ENCODE assay signal across 8 mouse cellular contexts in the genomic region with DNA sequence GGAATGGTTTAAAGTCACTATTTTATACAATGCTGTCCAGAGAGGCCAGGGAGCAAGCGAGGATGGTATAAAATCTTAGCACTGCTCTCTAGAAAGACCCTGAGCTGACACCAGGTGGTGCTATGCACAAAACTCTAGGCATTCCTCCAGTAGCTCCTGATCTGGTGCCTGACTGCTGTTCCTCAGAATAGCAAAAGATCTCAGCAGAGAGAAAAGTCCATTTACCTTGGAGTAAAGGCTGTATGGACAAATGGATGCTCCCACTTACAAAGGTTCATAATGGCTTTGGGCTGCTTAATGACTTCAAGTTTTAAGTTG.
DNase-seq lines count a peak whose midpoint lies in the region; ATAC-seq and TF ChIP-seq lines count a peak whose summit lies in the region.

No protein-coding gene starts in this region.

- no peaks in the 10 kb centered on the region for H3K36me3 ChIP-seq in forebrain, embryonic 13.5 days (ENCODE audit: poor library complexity, severe bottlenecking)
- no peaks in the 10 kb centered on the region for H3K36me3 ChIP-seq in intestine, embryonic 16.5 days (ENCODE audit: control insufficient read depth, insufficient read depth, low read length)
- H3K36me3 ChIP-seq in midbrain, embryonic 11.5 days (ENCODE audit: control insufficient read depth, insufficient read depth, low read length): no peaks in the 10 kb centered on the region
- no peaks in the 10 kb centered on the region for H3K36me3 ChIP-seq in stomach, postnatal 0 days (ENCODE audit: control insufficient read depth, insufficient read depth, low read length)

- DNase-seq in heart, adult 8-10 months (ENCODE audit: low spot score): peak; percentile 19
- DNase-seq in heart, postnatal 25 days (ENCODE audit: low spot score): no peak
- peak; percentile 50 to 65 for DNase-seq in adrenal gland, postnatal 36 days
- peak; percentile 35 to 55 for DNase-seq in left cerebral cortex, postnatal 10 days (ENCODE audit: extremely low spot score in 1 of 2, low spot score in 2 of 2)
- peak; percentile 92 for DNase-seq in midbrain, embryonic 11.5 days (ENCODE audit: low spot score, missing footprints)
- DNase-seq in stomach, postnatal 0 days (ENCODE audit: low spot score): peak; percentile 52

- no peak overlapping the region for H3K4me2 ChIP-seq in forebrain, embryonic 13.5 days
- no peak overlapping the region for H3K4me2 ChIP-seq in intestine, embryonic 16.5 days (ENCODE audit: low read depth, low read length)
- no peak overlapping the region for H3K4me2 ChIP-seq in midbrain, embryonic 11.5 days
- no peak overlapping the region for H3K4me2 ChIP-seq in stomach, postnatal 0 days (replicated peaks; ENCODE audit: low read depth)

- no peaks in the 10 kb centered on the region for H3K27me3 ChIP-seq in forebrain, embryonic 13.5 days
- no peaks in the 10 kb centered on the region for H3K27me3 ChIP-seq in intestine, embryonic 16.5 days (replicated peaks; ENCODE audit: control insufficient read depth, insufficient read depth, low read length)
- H3K27me3 ChIP-seq in midbrain, embryonic 11.5 days (ENCODE audit: control insufficient read depth, insufficient read depth, low read length): no peaks in the 10 kb centered on the region
- no peaks in the 10 kb centered on the region for H3K27me3 ChIP-seq in stomach, postnatal 0 days (ENCODE audit: control insufficient read depth, insufficient read depth, low read length)

- no peak overlapping the region for H3K4me3 ChIP-seq in forebrain, embryonic 13.5 days
- no peak overlapping the region for H3K4me3 ChIP-seq in intestine, embryonic 16.5 days (ENCODE audit: low read length)
- no peak overlapping the region for H3K4me3 ChIP-seq in midbrain, embryonic 11.5 days (ENCODE audit: low read depth, low read length)
- H3K4me3 ChIP-seq in stomach, postnatal 0 days (ENCODE audit: low read depth, low read length): no peak overlapping the region

- intact Hi-C loops in heart, postnatal 25 days (cut with DNase I): loop anchor here (5.0 kb wide), 1 partner anchor 555 kb away; no protein-coding TSS in a partner anchor
- intact Hi-C loops in left cerebral cortex, postnatal 10 days (cut with DNase I): loop anchor here (5.0 kb wide), 1 partner anchor 555 kb away; no protein-coding TSS in a partner anchor

- ATAC-seq in forebrain, embryonic 13.5 days: peak; percentile 93
- ATAC-seq in intestine, embryonic 16.5 days: peak; percentile 77; the same call in 1 of the 2 replicates
- peak; percentile 92 for ATAC-seq in midbrain, embryonic 11.5 days (ENCODE audit: low FRiP score)
- peak; percentile 70; the same call in 1 of the 2 replicates for ATAC-seq in stomach, postnatal 0 days (ENCODE audit: low FRiP score, low TSS enrichment)

- H3K9ac ChIP-seq in forebrain, embryonic 13.5 days: no peak overlapping the region
- H3K9ac ChIP-seq in intestine, embryonic 16.5 days (ENCODE audit: low read depth, low read length): no peak overlapping the region
- H3K9ac ChIP-seq in midbrain, embryonic 11.5 days (ENCODE audit: low read length): no peak overlapping the region
- H3K9ac ChIP-seq in stomach, postnatal 0 days (ENCODE audit: low read length): no peak overlapping the region

- 65% methylated on average over 1 of the region's 1 CpGs for WGBS in forebrain, embryonic 13.5 days
- 70% methylated on average over 1 of the region's 1 CpGs for WGBS in intestine, embryonic 16.5 days
- WGBS in midbrain, embryonic 11.5 days: 78% methylated on average over 1 of the region's 1 CpGs
- 55% methylated on average over 1 of the region's 1 CpGs for WGBS in stomach, postnatal 0 days

- TF ChIP-seq EP300 in stomach, postnatal 0 days (optimal IDR thresholded peaks at IDR 0.05): no peak

- no peaks in the 10 kb centered on the region for H3K9me3 ChIP-seq in forebrain, embryonic 13.5 days (replicated peaks)
- H3K9me3 ChIP-seq in intestine, embryonic 16.5 days (ENCODE audit: control insufficient read depth, low read length): no peaks in the 10 kb centered on the region
- H3K9me3 ChIP-seq in midbrain, embryonic 11.5 days (ENCODE audit: control insufficient read depth, low read length): no peaks in the 10 kb centered on the region
- no peaks in the 10 kb centered on the region for H3K9me3 ChIP-seq in stomach, postnatal 0 days (ENCODE audit: control insufficient read depth, low read length)

- H3K4me1 ChIP-seq in forebrain, embryonic 13.5 days: no peaks in the 10 kb centered on the region
- H3K4me1 ChIP-seq in intestine, embryonic 16.5 days (ENCODE audit: control insufficient read depth, insufficient read depth, low read length): no peaks in the 10 kb centered on the region
- H3K4me1 ChIP-seq in midbrain, embryonic 11.5 days (ENCODE audit: control insufficient read depth, insufficient read depth, low read length): no peaks in the 10 kb centered on the region
- no peaks in the 10 kb centered on the region for H3K4me1 ChIP-seq in stomach, postnatal 0 days (replicated peaks; ENCODE audit: control insufficient read depth, insufficient read depth)

- TF ChIP-seq CTCF in stomach, postnatal 0 days (IDR thresholded peaks at IDR 0.05; ENCODE audit: low read depth): peak; percentile 77

- no peak overlapping the region for H3K27ac ChIP-seq in forebrain, embryonic 13.5 days
- H3K27ac ChIP-seq in intestine, embryonic 16.5 days (ENCODE audit: low read length): no peak overlapping the region
- no peak overlapping the region for H3K27ac ChIP-seq in midbrain, embryonic 11.5 days (ENCODE audit: low read depth, low read length)
- H3K27ac ChIP-seq in stomach, postnatal 0 days (replicated peaks): no peak overlapping the region
